Mouse (Mus musculus) G1E (cell line): ENCODE data around the gene Mamdc4. TPM values are rescaled to one million over a fixed set of nuclear protein-coding genes. Genes with fewer than 3 reads are reported as not detected.

Source experiments
- ATAC-seq: 2 replicates; pipeline ENCODE4 v1.8.0; 2016; ENCODE audit warnings: mild to moderate bottlenecking; ENCODE audit not compliant: insufficient number of reproducible peaks, poor library complexity, low FRiP score, severe bottlenecking; ENCODE audit errors: extremely low read depth
- DNase-seq: peaks from one replicate; pipeline ENCODE4 v3.0.0; 2012; ENCODE audit warnings: low spot score
- H3K27me3 ChIP-seq: 2 replicates; pipeline ENCODE4 v1.6.1; 2012; ENCODE audit warnings: mild to moderate bottlenecking, low read length, inconsistent platforms; ENCODE audit not compliant: insufficient read depth
- H3K36me3 ChIP-seq: replicated peaks from 2 replicates; pipeline ENCODE3; 2012; ENCODE audit warnings: mild to moderate bottlenecking, inconsistent platforms
- H3K4me1 ChIP-seq: 2 replicates; pipeline ENCODE4 v1.6.1; 2012; ENCODE audit warnings: low read depth, low read length, inconsistent platforms, mixed read lengths; ENCODE audit not compliant: insufficient read depth
- H3K4me3 ChIP-seq: 2 replicates; pipeline ENCODE4 v1.5.1; 2012; ENCODE audit warnings: low read depth, mild to moderate bottlenecking, inconsistent platforms, low read length, moderate library complexity, mixed read lengths
- H3K9me3 ChIP-seq: replicated peaks from 2 replicates; pipeline ENCODE4 v1.6.1; 2012; ENCODE audit warnings: inconsistent platforms
- CTCF ChIP-seq: IDR thresholded peaks from 2 replicates; pipeline ENCODE4 v1.5.1; 2012; ENCODE audit warnings: low read depth, low read length, inconsistent platforms, mixed read lengths
- GATA1 ChIP-seq: IDR thresholded peaks from 2 replicates; pipeline ENCODE4 v1.6.1; 2012; ENCODE audit warnings: borderline replicate concordance, low read length, inconsistent platforms, mixed read lengths
- GATA2 ChIP-seq: IDR thresholded peaks from 2 replicates; pipeline ENCODE4 v1.6.1; 2012; ENCODE audit warnings: low read depth, low read length, inconsistent platforms, borderline replicate concordance
- POLR2AphosphoS5 ChIP-seq: IDR thresholded peaks from 2 replicates; pipeline ENCODE4 v1.6.1; 2012; ENCODE audit warnings: low read depth, low read length, inconsistent platforms; ENCODE audit not compliant: insufficient replicate concordance
- TAL1 ChIP-seq: conservative IDR thresholded peaks from 2 replicates; pipeline ENCODE4 v1.6.1; 2012; ENCODE audit warnings: low read depth, low read length, inconsistent platforms, mixed read lengths
- polyA plus RNA-seq: library from polyadenylated mRNA; stranded (reverse); fragments of >175 nt; gene quantifications from 2 replicates; pipeline ENCODE4 v1.2.3, GENCODE M21; 2012
- total RNA-seq, 2 experiments: library from RNA; stranded (forward) in 1 of 2; stranded (reverse) in 1 of 2; fragments of 200-1000 nt in 1 of 2; fragments of >200 nt in 1 of 2; fragmentation: Nextera tagmentation in 1 of 2; gene quantifications; 2 replicates each; pipeline ENCODE4 v1.2.3; 2014 to 2017

Gene Mamdc4
- total and polyA plus RNA-seq, 3 experiments, result 1.4 to 4.3 (median 1.9) TPM

DNA sequence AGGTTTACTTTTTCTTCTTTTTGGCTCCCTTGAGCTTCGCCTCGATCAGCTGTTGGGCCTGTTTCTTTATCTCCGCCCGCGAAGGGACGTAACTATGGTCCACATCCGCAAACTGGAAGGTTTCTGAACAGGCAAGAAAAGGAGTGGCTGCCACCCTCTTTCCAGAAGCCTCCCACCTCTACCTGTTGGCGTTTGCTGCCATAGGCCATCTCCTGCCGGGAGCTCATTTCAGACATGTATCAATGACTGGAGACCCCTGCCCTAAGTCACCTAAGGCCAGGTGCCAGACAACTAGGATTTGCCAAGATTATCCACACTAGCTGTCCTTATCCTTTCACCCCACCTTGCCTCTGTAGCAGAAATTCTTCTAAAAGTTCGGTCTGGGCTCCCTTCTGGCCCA lies 34.0 kb upstream of the Mamdc4 start:
- Histone ChIP-seq H3K4me1 (peaks cover 19% of the 10 kb centered on the region), H3K9me3 (no peaks in the 10 kb centered on the region), H3K27me3 (peaks cover 13% of the 10 kb centered on the region), H3K36me3 (peaks cover 23% of the 10 kb centered on the region), H3K4me3 (peak overlapping the region; percentile 98; the same call in 1 of the 2 replicates)
- ATAC-seq, result no peak
- no peak for DNase-seq
- TF ChIP-seq POLR2AphosphoS5 (no peak), GATA2 (no peak), TAL1 (no peak), CTCF (no peak), GATA1 (no peak)

DNA sequence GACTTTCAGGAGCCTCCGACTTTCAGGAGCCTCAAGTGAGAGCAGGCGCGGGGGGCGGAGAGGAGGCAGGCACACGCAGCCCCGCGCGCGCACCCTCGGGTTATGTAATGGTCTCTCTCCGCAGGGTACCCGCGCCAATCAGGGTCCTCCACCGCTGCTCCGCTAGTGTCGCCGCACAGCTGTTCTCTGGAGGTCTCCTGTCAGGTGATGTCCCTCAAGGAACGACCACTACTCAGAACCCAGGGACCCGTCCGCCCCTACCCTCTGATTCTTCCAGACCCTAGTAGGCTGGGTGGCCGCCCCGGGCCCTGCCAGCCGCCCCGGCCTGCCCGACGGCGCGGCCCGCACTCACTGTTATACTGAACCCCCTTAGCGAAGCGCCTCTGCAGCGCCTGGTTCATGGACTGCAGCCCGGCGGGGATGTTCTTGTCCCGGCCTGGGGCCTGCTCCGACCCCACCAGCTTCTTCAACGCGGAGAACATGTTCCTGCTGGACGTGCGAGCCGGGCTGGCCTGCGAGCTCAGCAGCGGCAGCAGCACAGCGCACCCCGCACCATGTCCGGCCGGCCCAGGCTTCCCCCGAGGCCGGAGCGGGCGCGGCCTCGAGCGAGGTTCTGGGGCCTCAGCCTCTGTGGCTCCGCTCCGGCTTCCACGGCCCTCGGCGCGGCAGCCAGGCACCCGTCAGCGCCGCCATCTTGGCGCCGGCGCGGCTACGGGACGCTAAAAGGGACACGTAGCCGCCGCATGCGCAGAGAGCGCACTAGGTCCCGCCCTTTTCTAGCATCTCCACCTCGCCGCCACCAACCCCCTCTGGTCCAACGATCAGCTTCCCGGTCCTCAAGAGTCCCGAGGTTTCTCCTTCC lies 33.3 kb upstream of the Mamdc4 start, which contains the start of gene Rabl6:
TSS of gene Rabl6 (minus strand) at position 761 of the 862 bp plus-strand sequence.
- ATAC-seq (peak; percentile 40), DNase-seq (peak; percentile 87)
- H3K36me3 ChIP-seq, result peaks cover 30% of the 10 kb centered on the region
- peaks cover 6% of the 10 kb centered on the region for H3K27me3 ChIP-seq
- TF ChIP-seq CTCF, result no peak
- TF ChIP-seq GATA1, result no peak
- TF ChIP-seq GATA2, result no peak
- no peak for TF ChIP-seq TAL1
- no peak for TF ChIP-seq POLR2AphosphoS5
- H3K4me3 ChIP-seq, result peak within 1 kb of the TSS; percentile 98
- no peaks in the 10 kb centered on the region for H3K9me3 ChIP-seq
- H3K4me1 ChIP-seq, result peaks cover 19% of the 10 kb centered on the region

GRCm38 (mm10) chr2:25602526-25602925 lies 27.9 kb upstream of the Mamdc4 start:
- DNase-seq (no peak), ATAC-seq (no peak)
- Histone ChIP-seq H3K27me3 (no peaks in the 10 kb centered on the region), H3K36me3 (peaks cover 84% of the 10 kb centered on the region), H3K9me3 (no peaks in the 10 kb centered on the region), H3K4me3 (no peak overlapping the region), H3K4me1 (peaks cover 14% of the 10 kb centered on the region)
- TF ChIP-seq TAL1, result no peak

- no peaks in the 10 kb centered on the region for H3K9me3 ChIP-seq
These were observed 25.4 kb upstream of the Mamdc4 start for GRCm38 (mm10) chr2:25600037-25600436.

GRCm38 (mm10) chr2:25598749-25599148 lies 24.1 kb upstream of the Mamdc4 start:
- no peak for TF ChIP-seq TAL1
- TF ChIP-seq CTCF, result no peak
- TF ChIP-seq GATA1, result no peak
- TF ChIP-seq GATA2, result no peak
- no peak for TF ChIP-seq POLR2AphosphoS5
- peaks cover 94% of the 10 kb centered on the region for H3K36me3 ChIP-seq
- no peak for ATAC-seq

More at GRCm38 (mm10) chr2:25600037-25600436, 25.4 kb upstream of the Mamdc4 start:
- TF ChIP-seq GATA2, result no peak
- no peak for TF ChIP-seq POLR2AphosphoS5
- TF ChIP-seq TAL1, result no peak
- TF ChIP-seq GATA1, result no peak
- no peak for TF ChIP-seq CTCF
- peaks cover 95% of the 10 kb centered on the region for H3K36me3 ChIP-seq
- no peaks in the 10 kb centered on the region for H3K27me3 ChIP-seq
- H3K4me3 ChIP-seq, result no peak overlapping the region
- no peaks in the 10 kb centered on the region; the same call in 1 of the 2 replicates for H3K4me1 ChIP-seq
- DNase-seq (no peak), ATAC-seq (no peak)

DNA sequence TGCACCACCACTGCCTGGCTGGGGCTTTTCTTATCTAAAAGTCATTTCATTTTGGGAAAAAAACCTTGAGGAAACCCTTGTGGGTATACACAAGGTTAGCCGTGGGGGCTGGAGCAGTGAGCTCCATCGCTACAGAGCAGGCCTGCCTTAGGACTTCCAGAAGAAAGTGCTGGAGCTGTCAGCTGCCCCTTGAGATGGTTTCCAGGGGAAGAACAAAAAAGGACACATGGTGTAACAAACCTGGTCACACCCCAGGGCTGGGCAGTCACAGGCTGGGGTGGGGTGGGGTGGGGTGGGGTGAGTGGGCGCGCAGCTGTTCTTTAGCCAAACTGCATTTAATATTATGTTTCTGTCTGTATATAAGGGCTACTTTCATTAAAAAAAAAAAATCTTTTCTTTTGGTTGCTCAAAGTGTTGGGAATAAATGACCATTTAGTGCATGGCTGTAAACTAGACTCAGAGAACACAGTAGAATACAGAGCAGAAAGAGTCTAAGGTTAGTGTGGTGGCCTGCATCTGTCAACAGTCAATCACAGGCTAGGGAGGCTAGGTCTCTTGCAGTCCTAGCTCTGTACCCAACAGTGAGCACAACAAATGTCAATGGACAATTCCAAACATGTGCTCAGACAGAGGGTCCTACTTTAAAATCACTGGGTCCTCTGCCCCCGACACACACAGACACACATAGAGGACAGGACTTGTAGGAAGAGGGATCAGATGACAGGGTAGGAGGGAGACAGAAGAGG lies 22.3 kb upstream of the Mamdc4 start:
- DNase-seq, result no peak
- Histone ChIP-seq H3K36me3 (peaks cover 94% of the 10 kb centered on the region), H3K4me3 (no peak overlapping the region), H3K27me3 (no peaks in the 10 kb centered on the region), H3K4me1 (peaks cover 1% of the 10 kb centered on the region; the same call in 1 of the 2 replicates), H3K9me3 (no peaks in the 10 kb centered on the region)
- ATAC-seq, result no peak
- TF ChIP-seq CTCF (no peak), GATA1 (no peak), TAL1 (no peak), GATA2 (no peak), POLR2AphosphoS5 (no peak)

More at GRCm38 (mm10) chr2:25598749-25599148, 24.1 kb upstream of the Mamdc4 start:
- H3K4me3 ChIP-seq, result no peak overlapping the region
- H3K27me3 ChIP-seq, result no peaks in the 10 kb centered on the region
- DNase-seq, result no peak
- no peaks in the 10 kb centered on the region for H3K9me3 ChIP-seq
- no peaks in the 10 kb centered on the region for H3K4me1 ChIP-seq
